ENCODE assay signal across 8 mouse cellular contexts in genomic region chr13:36612785-36613750, GRCm38 (mm10).
DNase-seq lines count a peak whose midpoint lies in the region; ATAC-seq and TF ChIP-seq lines count a peak whose summit lies in the region.
"Had no signal": no experiment of that assay in that cellular context is flagged by ENCODE, and none has a peak within 500 bp of the region (broad histone marks: within the 10 kb centered on the region; RNA-seq: fewer than 3 reads in every experiment).

No protein-coding gene starts in this region.

- 25% methylated on average over 23 of the region's 23 CpGs for WGBS in hindbrain, embryonic 15.5 days
- 73% methylated on average over 23 of the region's 23 CpGs for WGBS in limb, embryonic 10.5 days
- WGBS in lung, postnatal 0 days, result 67% methylated on average over 23 of the region's 23 CpGs

- no peak for TF ChIP-seq EP300 in lung, postnatal 0 days (IDR thresholded peaks at IDR 0.05)

- no peak for TF ChIP-seq CTCF in lung, postnatal 0 days (IDR thresholded peaks at IDR 0.05)

- H3K27me3 ChIP-seq in hindbrain, embryonic 15.5 days, result no peaks in the 10 kb centered on the region
- no peaks in the 10 kb centered on the region for H3K27me3 ChIP-seq in limb, embryonic 10.5 days (ENCODE audit: low read depth, poor library complexity, severe bottlenecking)
- H3K27me3 ChIP-seq in lung, postnatal 0 days (replicated peaks; ENCODE audit: insufficient read depth, low read length), result no peaks in the 10 kb centered on the region
- H3K27me3 ChIP-seq: limb, embryonic 15.5 days had no signal

- H3K36me3 ChIP-seq in hindbrain, embryonic 15.5 days, result no peaks in the 10 kb centered on the region
- H3K36me3 ChIP-seq in limb, embryonic 10.5 days, result no peaks in the 10 kb centered on the region
- no peaks in the 10 kb centered on the region for H3K36me3 ChIP-seq in lung, postnatal 0 days (ENCODE audit: insufficient read depth, low read length)
- H3K36me3 ChIP-seq: limb, embryonic 15.5 days had no signal

- peak overlapping the region; percentile 27 for H3K4me3 ChIP-seq in hindbrain, embryonic 15.5 days
- no peak overlapping the region for H3K4me3 ChIP-seq in limb, embryonic 10.5 days
- no peak overlapping the region for H3K4me3 ChIP-seq in lung, postnatal 0 days (ENCODE audit: low read depth, low read length)
- H3K4me3 ChIP-seq: limb, embryonic 15.5 days had no signal

- peak; percentile 90 for ATAC-seq in hindbrain, embryonic 15.5 days (ENCODE audit: low FRiP score, low read depth)
- ATAC-seq in lung, postnatal 0 days, result no peak

- peak overlapping the region; percentile 81 for H3K27ac ChIP-seq in hindbrain, embryonic 15.5 days (replicated peaks)
- H3K27ac ChIP-seq in limb, embryonic 10.5 days, result no peak overlapping the region
- H3K27ac ChIP-seq in lung, postnatal 0 days (ENCODE audit: low read length), result no peak overlapping the region
- H3K27ac ChIP-seq: limb, embryonic 15.5 days had no signal

- H3K9ac ChIP-seq in hindbrain, embryonic 15.5 days, result peak overlapping the region; percentile 28; the same call in 1 of the 2 replicates
- H3K9ac ChIP-seq in lung, postnatal 0 days (replicated peaks; ENCODE audit: low read depth), result no peak overlapping the region
- H3K9ac ChIP-seq: limb, embryonic 15.5 days had no signal

- peak overlapping the region; percentile 51 for H3K4me2 ChIP-seq in hindbrain, embryonic 15.5 days
- H3K4me2 ChIP-seq in lung, postnatal 0 days (replicated peaks; ENCODE audit: low read depth, low read length), result no peak overlapping the region
- H3K4me2 ChIP-seq: limb, embryonic 15.5 days had no signal

- DNase-seq in embryo, embryonic 9.5 days (ENCODE audit: extremely low spot score), result peak; percentile 4
- peak; percentile 30 for DNase-seq in limb, embryonic 10.5 days (ENCODE audit: low spot score)
- DNase-seq in lung, postnatal 36 days, result no peak
- no peak for DNase-seq in spleen, adult 18-20 months
- DNase-seq in lung, postnatal 0 days (ENCODE audit: low spot score), result no peak
- DNase-seq in liver, result no peak

- H3K9me3 ChIP-seq in hindbrain, embryonic 15.5 days, result no peaks in the 10 kb centered on the region
- H3K9me3 ChIP-seq in limb, embryonic 10.5 days (replicated peaks), result no peaks in the 10 kb centered on the region
- H3K9me3 ChIP-seq in lung, postnatal 0 days (ENCODE audit: low read length), result no peaks in the 10 kb centered on the region
- H3K9me3 ChIP-seq: limb, embryonic 15.5 days had no signal

- peaks cover 14% of the 10 kb centered on the region for H3K4me1 ChIP-seq in hindbrain, embryonic 15.5 days (replicated peaks)
- H3K4me1 ChIP-seq in limb, embryonic 10.5 days, result no peaks in the 10 kb centered on the region
- no peaks in the 10 kb centered on the region for H3K4me1 ChIP-seq in lung, postnatal 0 days (ENCODE audit: insufficient read depth, low read depth, low read length)
- H3K4me1 ChIP-seq: limb, embryonic 15.5 days had no signal

Comparison
In these comparisons a context has a peak if more than half of its experiments do, and no peak if none do; other contexts are left out.
1. DNase-seq: peak in embryo, embryonic 9.5 days (single experiment) and limb, embryonic 10.5 days (single experiment); none in lung, postnatal 36 days (single experiment), spleen, adult 18-20 months (0 of 2), lung, postnatal 0 days (single experiment) and liver (single experiment).